Mouse (Mus musculus) adrenal gland, adult 18-20 months (tissue): ENCODE measurements at regions not wholly inside any gene's neighbourhood (a gene's known extent, or its start where the extent isn't known, plus 50 kb on each side); places are given as distances from the start of the nearest gene placed in this dataset.

ENCODE experiments used
- DNase-seq, 2 experiments: peaks; one replicate each; pipeline ENCODE4 v3.0.0; 2021 to 2022; ENCODE audit warnings: low spot score in 2 of 2

DNA sequence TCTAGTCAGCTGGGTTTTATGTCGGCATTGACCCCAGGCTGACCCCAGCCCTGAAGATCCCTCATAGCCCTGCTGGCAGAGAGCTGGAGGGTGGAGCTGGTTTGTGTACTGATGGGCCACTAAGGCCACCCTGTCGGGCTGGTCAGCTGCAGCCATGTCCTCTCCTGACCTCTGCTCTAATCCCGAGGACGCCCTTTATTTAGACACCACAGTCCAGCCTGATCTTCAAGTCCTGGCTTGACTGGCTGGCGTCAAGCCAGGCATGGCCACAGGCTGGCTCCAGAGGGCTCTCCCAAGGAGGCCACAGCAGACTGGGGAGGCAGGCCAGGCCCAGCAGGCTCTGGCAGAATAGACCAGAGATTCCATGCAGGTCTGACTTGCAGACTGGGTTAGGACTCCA is 264.8 kb downstream of the Bcor start:
- no peak for DNase-seq

DNA sequence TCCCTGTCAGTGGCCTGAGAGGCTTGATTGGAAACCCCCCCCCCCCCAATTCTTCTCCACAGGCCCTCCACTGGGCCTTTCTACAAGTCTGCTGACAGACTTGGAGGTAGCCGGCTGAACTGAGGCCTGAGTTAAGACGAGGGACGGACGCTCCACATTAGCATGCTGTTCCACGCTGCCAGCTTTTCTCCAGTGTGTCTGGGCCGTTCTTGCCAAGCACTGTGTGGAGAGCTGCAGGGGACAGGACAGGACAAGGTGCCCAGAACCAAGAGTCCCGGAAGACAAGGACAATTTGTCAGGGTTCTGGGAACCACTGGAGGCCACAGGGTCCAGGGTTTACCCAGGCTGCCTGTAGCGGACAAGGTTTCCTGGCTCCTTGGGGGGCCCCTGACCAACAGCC is 261.9 kb downstream of the Bcor start:
- no peak for DNase-seq

GRCm38 (mm10) chrX:11899051-11899450 is 261.1 kb downstream of the Bcor start:
- no peak for DNase-seq

DNA sequence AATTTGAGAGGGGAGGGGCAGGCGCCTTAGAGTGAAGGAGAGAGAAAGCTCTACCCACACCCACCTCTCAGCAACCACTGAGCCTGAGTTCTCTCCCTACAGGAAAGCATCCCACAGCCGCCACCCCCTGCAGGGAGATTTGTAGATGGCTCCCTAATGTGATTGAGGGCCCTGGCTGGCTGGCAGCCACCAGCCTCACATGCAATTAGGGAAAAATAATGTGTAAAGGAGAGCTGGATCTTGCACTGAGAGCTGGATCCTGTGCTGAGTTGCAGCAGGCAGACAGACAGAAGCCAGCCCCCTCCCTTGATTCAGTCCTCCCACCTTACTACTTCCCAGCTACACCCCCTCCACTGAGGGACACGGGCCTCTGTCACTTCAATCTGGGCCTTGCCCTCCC is 260.2 kb downstream of the Bcor start:
- no peak for DNase-seq

DNA sequence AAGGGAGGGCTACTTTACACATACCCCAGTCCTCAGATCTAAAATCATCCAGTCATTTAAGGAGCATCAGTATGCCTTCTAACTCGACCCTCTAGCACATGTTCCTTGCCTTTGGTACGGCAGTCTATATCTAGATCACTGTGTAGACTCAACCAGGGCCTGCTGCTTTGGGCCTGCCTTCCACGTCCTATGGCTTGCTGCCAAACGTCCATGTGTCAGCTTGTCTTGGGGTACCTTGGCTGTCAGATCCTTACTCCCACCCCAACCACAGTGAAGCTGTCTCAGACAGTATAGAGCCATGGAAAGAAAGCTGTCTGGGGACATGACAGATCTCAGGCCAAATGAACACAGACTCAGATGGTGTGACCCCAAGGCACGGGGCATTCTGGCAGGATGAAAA is 258.4 kb downstream of the Bcor start:
- no peak for DNase-seq

DNA sequence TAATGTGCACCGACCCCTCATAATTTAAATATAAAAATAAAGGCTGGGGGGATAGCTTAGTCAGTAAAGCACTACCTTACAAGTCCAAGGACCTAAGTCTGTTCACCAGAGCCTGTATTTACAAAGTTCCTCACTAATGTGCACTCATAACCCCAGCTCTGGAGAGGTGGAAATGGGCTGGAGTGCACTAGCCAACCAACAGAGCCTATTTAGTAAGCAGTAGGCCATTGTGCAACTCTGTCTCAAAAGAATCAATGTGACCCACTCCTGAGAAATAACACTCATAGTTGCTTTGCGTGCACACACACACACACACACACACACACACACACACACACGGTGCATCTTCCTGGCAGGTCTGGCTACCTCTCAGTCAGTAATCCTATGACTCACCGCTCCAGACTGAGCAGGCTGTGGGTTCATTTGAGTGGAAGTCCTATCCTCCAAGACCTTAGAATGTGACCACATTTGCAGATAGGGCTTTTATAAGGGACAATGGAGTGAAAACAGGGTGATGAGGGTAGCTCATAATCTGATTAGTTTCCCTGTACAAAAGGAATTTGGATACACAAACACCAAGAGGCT is 256.9 kb downstream of the Bcor start:
- no peak for DNase-seq

DNA sequence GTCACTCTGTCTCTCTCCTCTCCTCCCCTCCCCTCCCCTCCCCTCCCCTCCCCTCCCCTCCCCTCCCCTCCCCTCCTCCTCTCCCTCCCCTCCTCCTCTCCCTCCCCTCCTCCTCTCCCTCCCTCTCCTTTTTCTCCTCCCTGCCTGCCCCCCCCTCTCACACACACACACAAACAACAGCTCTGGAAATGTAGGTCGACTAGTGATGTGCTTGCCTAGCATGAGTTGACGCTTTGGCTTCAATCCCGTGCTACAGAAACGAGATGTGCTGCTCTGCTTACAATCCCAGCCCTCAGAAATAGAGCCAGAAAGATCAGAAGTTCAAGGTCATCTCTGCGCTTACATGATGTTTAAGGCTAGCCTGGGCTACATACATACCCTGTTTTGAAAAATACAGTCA is 254.9 kb downstream of the Bcor start:
- DNase-seq = no peak

DNA sequence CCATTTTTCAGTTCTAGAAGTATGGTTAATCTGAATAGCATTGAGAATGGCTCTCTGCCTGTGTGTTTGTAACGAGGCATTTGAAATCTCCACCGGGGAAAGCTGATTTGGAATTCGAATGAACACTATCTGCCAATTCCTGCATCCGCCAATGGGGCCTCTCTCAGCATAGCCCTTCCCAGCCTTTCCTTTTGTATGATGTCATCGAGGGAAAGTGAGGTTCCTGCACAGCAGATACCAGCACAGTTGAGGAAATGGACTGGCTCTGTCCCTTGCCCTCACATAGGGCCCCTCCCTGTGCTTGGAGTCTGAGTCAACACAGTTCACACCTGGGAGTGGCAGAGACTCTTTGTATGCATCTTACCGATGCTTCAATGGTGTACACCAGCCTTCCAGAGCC is 253.0 kb downstream of the Bcor start:
- no peak for DNase-seq

- DNase-seq = no peak
Observed at GRCm38 (mm10) chrX:11915984-11916383, 244.2 kb downstream of the Bcor start.

GRCm38 (mm10) chrX:11920231-11920630 is 239.9 kb downstream of the Bcor start:
- no peak for DNase-seq

DNA sequence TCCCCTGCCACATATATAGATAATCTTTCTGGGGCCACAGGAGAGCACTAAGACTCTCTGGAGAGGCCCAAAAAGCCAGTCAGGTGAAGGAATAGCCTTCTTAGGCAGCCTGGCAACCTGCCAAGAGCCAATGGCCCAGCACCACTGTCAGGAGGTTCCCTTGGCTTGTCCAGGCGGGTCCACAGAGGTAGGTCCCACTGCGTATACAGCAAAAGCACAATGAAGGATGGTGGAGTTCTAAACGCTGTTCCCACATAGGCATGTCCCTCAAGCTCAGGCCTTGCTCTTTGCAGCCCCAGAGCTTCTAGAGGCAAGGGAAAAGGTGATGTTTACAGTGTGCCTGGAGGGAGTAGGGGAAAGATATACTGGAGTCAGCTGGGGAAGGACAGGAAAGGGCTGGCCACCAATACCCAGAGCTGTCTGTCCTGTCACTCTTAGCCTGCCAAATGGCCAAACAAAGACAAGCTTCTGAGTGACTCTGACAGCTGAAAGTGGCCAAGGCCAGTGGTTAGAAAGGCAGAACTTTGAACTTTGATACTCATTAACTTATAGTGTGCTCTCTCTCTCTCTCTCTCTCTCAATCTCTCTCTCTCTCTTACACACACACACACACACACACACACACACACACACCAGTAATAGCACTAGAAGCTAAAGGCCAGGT is 235.4 kb downstream of the Bcor start:
- DNase-seq = no peak

DNA sequence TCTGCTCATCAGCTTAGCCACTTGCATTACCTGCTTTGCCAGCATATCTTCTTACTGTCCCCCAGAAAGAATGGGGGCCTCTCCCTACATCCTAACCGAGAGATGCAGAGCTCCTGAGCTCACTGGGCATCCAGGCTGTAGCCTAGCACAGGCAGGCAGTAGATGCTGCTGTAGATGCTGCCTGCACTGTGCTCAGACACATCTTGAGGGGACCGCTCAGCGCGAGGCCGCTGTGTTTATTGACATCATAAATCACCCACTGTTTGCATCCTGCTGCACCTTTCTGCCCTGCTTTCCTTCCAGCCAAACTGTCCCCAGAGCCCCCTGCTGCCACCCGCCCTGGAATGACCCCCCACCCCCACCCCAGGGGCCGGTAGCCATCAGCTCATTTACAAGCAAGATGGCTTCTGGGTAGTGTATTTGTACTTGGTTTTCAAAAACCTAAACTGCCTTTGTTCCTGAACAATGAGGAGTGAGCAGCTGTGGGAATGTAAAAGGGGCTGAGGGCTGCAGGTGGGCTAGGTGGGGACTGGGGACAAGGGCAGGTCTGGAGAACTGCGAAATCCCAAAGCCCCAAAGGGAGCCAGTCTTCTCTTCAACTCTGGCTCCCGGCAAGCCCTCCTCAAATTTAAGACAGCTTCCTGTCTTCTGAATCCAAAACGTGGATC is 233.2 kb downstream of the Bcor start:
- DNase-seq = no peak

- DNase-seq = no peak
Observed at GRCm38 (mm10) chrX:11929448-11929847, 230.7 kb downstream of the Bcor start.

- no peak for DNase-seq
Observed at GRCm38 (mm10) chrX:11931432-11931831, 228.7 kb downstream of the Bcor start.

GRCm38 (mm10) chrX:11935337-11935736 is 224.8 kb downstream of the Bcor start:
- DNase-seq = no peak

- DNase-seq = no peak
Observed at GRCm38 (mm10) chrX:11940246-11940645, 219.9 kb downstream of the Bcor start.

GRCm38 (mm10) chrX:11943367-11943766 is 216.8 kb downstream of the Bcor start:
- no peak for DNase-seq

DNA sequence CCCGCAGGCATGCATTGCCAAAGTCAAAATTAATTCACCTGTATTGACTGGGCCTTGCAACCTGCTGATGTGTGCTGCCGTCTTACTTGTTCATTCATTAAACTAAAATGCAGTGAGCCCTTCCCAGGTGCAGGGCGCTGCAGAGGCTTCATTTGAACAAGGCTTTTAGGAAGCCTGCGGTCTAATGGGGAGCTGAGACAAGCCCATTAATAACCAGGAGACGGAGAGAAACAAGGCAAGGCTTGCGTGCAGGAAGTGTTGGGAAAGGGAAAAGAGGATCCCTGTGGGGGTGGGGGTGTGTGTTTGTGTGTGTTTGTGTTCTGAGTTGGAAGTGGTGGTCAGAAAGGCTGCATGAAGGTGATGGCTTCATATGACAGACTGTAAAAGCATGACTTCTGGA is 215.6 kb downstream of the Bcor start:
- DNase-seq = no peak

DNA sequence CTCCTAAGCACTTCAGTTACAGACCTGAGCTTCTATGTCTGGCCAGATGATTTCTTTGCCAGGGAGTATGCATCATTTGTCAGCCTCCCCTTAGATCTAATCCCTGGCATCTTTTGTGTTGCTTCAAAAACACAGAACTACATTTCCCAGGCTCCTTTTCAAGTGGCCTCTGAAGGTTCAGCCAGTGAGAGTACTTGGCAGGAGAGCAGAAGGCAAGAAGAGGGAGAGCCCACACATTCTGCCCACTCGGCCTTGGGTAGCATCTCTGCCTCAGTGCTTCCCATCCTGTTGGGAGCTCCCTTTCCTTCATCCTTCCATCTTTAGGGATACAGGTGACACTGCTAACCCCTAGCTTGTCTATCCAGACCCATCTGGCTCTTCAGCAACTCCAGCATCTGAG is 214.9 kb downstream of the Bcor start:
- no peak for DNase-seq

- peak; percentile 27 to 59 for DNase-seq
Observed at GRCm38 (mm10) chrX:11952193-11952592, 208.0 kb downstream of the Bcor start.

GRCm38 (mm10) chrX:11956194-11956593 is 204.0 kb downstream of the Bcor start:
- no peak for DNase-seq

DNA sequence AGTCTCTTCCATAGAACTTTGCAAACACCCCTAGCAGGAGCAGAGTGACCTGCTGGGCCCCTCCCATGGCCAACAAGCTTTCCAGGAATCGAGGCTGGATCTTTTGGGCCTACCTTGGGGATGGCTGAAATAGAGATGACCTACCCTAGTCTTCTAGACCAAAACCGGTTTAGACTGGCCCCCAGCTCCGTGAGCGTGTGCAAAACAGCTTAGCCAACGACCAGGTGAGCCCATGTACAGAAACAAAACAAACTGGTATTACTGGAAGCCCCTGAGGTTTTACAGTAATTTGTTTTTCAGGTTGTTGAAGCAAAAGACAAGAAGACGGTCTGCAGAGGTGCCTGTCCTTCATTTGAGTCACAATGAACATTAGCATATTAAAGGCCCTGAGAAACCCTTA is 203.1 kb downstream of the Bcor start:
- DNase-seq = no peak
